Mouse (Mus musculus): ENCODE data around the gene Agpat3.

GRCm38 (mm10) chr10:78238297-78238696, 114.0 kb downstream of the Agpat3 start:
- TF ChIP-seq GATA1 (IDR thresholded peaks at IDR 0.05; ENCODE audit: low read length) (no peak), TAL1 (IDR thresholded peaks at IDR 0.05; ENCODE audit: low read length) (no peak)
